Mouse (Mus musculus): ENCODE data around the gene Cxcl5. TPM values are rescaled to one million over a fixed set of nuclear protein-coding genes. Genes with fewer than 3 reads are reported as not detected.

Gene Cxcl5
- 0.19 and 0.38 TPM in 2 replicates for polyA plus RNA-seq (2012; rRNA removed)

DNA sequence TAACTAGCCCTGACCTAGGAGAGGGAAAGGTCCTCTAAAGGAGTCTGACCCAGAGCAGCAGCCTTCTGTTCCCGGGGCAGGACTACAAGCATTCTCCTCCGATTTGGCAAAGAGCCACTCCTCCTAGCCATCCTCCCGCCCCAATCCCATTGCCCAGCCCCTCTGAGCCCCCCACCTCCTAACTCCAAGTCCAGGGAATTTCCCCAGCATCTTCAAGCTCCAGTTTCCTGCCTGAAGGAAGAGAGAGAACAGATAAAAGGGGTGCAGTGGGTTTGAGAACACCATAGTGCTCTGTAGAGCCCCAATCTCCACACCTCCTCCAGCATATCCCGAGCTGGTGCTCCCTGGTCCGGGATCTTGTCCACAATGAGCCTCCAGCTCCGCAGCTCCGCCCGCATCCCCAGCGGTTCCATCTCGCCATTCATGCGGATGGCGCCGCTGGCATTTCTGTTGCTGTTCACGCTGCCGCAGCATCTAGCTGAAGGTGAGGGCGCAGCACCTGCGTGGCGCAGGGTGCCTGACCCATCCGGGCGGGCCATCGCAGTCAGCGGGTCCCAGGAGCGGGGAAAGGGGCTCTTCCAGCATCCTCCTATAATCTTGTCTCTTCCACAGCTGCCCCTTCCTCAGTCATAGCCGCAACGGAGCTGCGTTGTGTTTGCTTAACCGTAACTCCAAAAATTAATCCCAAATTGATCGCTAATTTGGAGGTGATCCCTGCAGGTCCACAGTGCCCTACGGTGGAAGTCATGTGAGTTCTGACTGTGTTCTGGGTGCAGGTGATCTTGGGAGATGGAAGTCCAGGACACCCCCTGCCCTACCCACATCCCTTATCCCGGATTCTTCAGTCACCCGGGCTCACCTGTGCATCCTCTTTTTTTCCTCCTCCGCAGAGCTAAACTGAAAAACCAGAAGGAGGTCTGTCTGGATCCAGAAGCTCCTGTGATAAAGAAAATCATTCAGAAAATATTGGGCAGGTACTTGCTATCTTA is at the start of gene Cxcl5:
Gene Cxcl5 (plus strand): TSS at position 284 of the 989 bp plus-strand sequence.
- no peaks in the 10 kb centered on the region for H3K4me1 ChIP-seq (ENCODE audit: control insufficient read depth, insufficient read depth, low read length)
- no peak within 1 kb of the TSS for H3K27ac ChIP-seq (ENCODE audit: insufficient read depth, low read length)
- TF ChIP-seq POLR2A (IDR thresholded peaks at IDR 0.05; ENCODE audit: extremely low read depth, insufficient read depth, low read length): no peak
- no peak for TF ChIP-seq CTCF (IDR thresholded peaks at IDR 0.05; ENCODE audit: extremely low read depth, insufficient read depth, low read length)
- H3K4me3 ChIP-seq (ENCODE audit: insufficient read depth, low read length): peak within 1 kb of the TSS; percentile 34

DNA sequence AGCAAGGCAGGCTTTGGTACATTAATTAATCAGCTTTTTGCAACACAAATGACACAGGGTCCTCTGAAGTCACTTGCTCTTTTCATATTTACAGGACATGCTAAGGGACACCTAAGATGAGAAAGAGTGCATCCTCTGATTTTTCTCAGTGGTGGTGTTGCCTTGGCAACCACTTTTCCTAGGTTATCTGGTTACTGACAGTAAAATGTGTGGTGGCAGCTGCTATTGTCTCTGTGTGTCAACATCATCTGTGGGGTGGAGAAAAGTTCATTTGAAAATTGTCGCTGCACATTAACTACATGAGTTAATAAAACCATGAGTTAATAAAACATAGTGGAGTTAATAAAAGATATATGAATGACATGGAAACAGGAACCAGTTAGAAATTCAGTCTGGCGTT is 47.8 kb upstream of the Cxcl5 start:
- H3K4me3 ChIP-seq (ENCODE audit: insufficient read depth, low read length): no peak overlapping the region
- H3K27ac ChIP-seq (ENCODE audit: insufficient read depth, low read length): no peak overlapping the region
- TF ChIP-seq CTCF (IDR thresholded peaks at IDR 0.05; ENCODE audit: extremely low read depth, insufficient read depth, low read length) (no peak), POLR2A (IDR thresholded peaks at IDR 0.05; ENCODE audit: extremely low read depth, insufficient read depth, low read length) (no peak)
- no peaks in the 10 kb centered on the region for H3K4me1 ChIP-seq (ENCODE audit: control insufficient read depth, insufficient read depth, low read length)

- H3K27ac ChIP-seq (ENCODE audit: insufficient read depth, low read length): no peak overlapping the region
- TF ChIP-seq CTCF (IDR thresholded peaks at IDR 0.05; ENCODE audit: extremely low read depth, insufficient read depth, low read length): no peak
- TF ChIP-seq POLR2A (IDR thresholded peaks at IDR 0.05; ENCODE audit: extremely low read depth, insufficient read depth, low read length): no peak
- no peak overlapping the region for H3K4me3 ChIP-seq (ENCODE audit: insufficient read depth, low read length)
- H3K4me1 ChIP-seq (ENCODE audit: control insufficient read depth, insufficient read depth, low read length): no peaks in the 10 kb centered on the region
Observed at GRCm38 (mm10) chr5:90717937-90718336, 41.2 kb upstream of the Cxcl5 start.

DNA sequence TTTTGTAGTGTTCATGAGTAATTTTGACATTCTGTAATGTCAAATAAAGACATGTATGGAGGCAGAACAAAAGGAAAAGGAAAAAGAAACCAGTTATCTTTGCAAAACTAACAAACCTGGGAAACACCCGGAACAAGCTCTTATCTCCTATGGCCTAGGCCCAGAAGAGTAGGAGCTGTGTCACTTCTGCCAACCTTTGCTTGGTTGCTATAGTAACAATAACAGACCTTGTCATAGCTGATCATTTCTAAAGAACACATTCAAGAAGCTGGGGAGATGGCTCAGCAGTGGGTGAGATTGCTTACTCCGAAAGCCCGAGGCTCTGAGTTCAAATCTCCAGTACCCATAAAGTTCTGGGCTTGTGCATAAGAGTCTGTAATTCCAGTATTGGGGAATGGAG is 36.5 kb upstream of the Cxcl5 start:
- TF ChIP-seq POLR2A (IDR thresholded peaks at IDR 0.05; ENCODE audit: extremely low read depth, insufficient read depth, low read length) (no peak), CTCF (IDR thresholded peaks at IDR 0.05; ENCODE audit: extremely low read depth, insufficient read depth, low read length) (no peak)

GRCm38 (mm10) chr5:90728254-90728653 is 30.9 kb upstream of the Cxcl5 start:
- H3K4me1 ChIP-seq (ENCODE audit: control insufficient read depth, insufficient read depth, low read length): no peaks in the 10 kb centered on the region
- H3K4me3 ChIP-seq (ENCODE audit: insufficient read depth, low read length): no peak overlapping the region

More for the DNA sequence above, 36.5 kb upstream of the Cxcl5 start:
- Histone ChIP-seq H3K4me1 (ENCODE audit: control insufficient read depth, insufficient read depth, low read length) (no peaks in the 10 kb centered on the region), H3K27ac (ENCODE audit: insufficient read depth, low read length) (no peak overlapping the region), H3K4me3 (ENCODE audit: insufficient read depth, low read length) (no peak overlapping the region)

GRCm38 (mm10) chr5:90731480-90731879 is 27.7 kb upstream of the Cxcl5 start:
- no peak for TF ChIP-seq POLR2A (IDR thresholded peaks at IDR 0.05; ENCODE audit: extremely low read depth, insufficient read depth, low read length)
- no peak for TF ChIP-seq CTCF (IDR thresholded peaks at IDR 0.05; ENCODE audit: extremely low read depth, insufficient read depth, low read length)
- Histone ChIP-seq H3K4me1 (ENCODE audit: control insufficient read depth, insufficient read depth, low read length) (no peaks in the 10 kb centered on the region), H3K4me3 (ENCODE audit: insufficient read depth, low read length) (no peak overlapping the region), H3K27ac (ENCODE audit: insufficient read depth, low read length) (no peak overlapping the region)

More at GRCm38 (mm10) chr5:90728254-90728653, 30.9 kb upstream of the Cxcl5 start:
- TF ChIP-seq CTCF (IDR thresholded peaks at IDR 0.05; ENCODE audit: extremely low read depth, insufficient read depth, low read length) (no peak), POLR2A (IDR thresholded peaks at IDR 0.05; ENCODE audit: extremely low read depth, insufficient read depth, low read length) (no peak)
- H3K27ac ChIP-seq (ENCODE audit: insufficient read depth, low read length): no peak overlapping the region

- H3K4me1 ChIP-seq (ENCODE audit: control insufficient read depth, insufficient read depth, low read length): no peaks in the 10 kb centered on the region
- no peak for TF ChIP-seq CTCF (IDR thresholded peaks at IDR 0.05; ENCODE audit: extremely low read depth, insufficient read depth, low read length)
- no peak for TF ChIP-seq POLR2A (IDR thresholded peaks at IDR 0.05; ENCODE audit: extremely low read depth, insufficient read depth, low read length)
- no peak overlapping the region for H3K4me3 ChIP-seq (ENCODE audit: insufficient read depth, low read length)
- H3K27ac ChIP-seq (ENCODE audit: insufficient read depth, low read length): no peak overlapping the region
Observed at GRCm38 (mm10) chr5:90742029-90742428, 17.1 kb upstream of the Cxcl5 start.

GRCm38 (mm10) chr5:90753934-90754333 is 5.2 kb upstream of the Cxcl5 start:
- H3K4me1 ChIP-seq (ENCODE audit: control insufficient read depth, insufficient read depth, low read length): no peaks in the 10 kb centered on the region
- H3K4me3 ChIP-seq (ENCODE audit: insufficient read depth, low read length): no peak overlapping the region
- H3K27ac ChIP-seq (ENCODE audit: insufficient read depth, low read length): no peak overlapping the region
- TF ChIP-seq CTCF (IDR thresholded peaks at IDR 0.05; ENCODE audit: extremely low read depth, insufficient read depth, low read length) (no peak), POLR2A (IDR thresholded peaks at IDR 0.05; ENCODE audit: extremely low read depth, insufficient read depth, low read length) (no peak)

GRCm38 (mm10) chr5:90758020-90758605 is 1.0 kb upstream of the Cxcl5 start:
- TF ChIP-seq CTCF (IDR thresholded peaks at IDR 0.05; ENCODE audit: extremely low read depth, insufficient read depth, low read length) (no peak), POLR2A (IDR thresholded peaks at IDR 0.05; ENCODE audit: extremely low read depth, insufficient read depth, low read length) (no peak)
- Histone ChIP-seq H3K4me1 (ENCODE audit: control insufficient read depth, insufficient read depth, low read length) (no peaks in the 10 kb centered on the region), H3K27ac (ENCODE audit: insufficient read depth, low read length) (no peak overlapping the region), H3K4me3 (ENCODE audit: insufficient read depth, low read length) (no peak overlapping the region)

Data from cortical plate, adult 2 months (tissue).